9 mouse cellular contexts compared by ENCODE assay signal in genomic region chr11:79296167-79296566, GRCm38 (mm10). TPM values are rescaled to one million over a fixed set of nuclear protein-coding genes. Genes with fewer than 3 reads are reported as not detected.
DNase-seq lines count a peak whose midpoint lies in the region; ATAC-seq lines count a peak whose summit lies in the region.
"Had no signal": no experiment of that assay in that cellular context is flagged by ENCODE, and none has a peak within 500 bp of the region (broad histone marks: within the 10 kb centered on the region; RNA-seq: fewer than 3 reads in every experiment).

No protein-coding gene starts in this region.

- 44% methylated on average over 1 of the region's 1 CpGs for WGBS in heart, embryonic 11.5 days (ENCODE audit: insufficient replicate concordance)

- no peak overlapping the region for H3K4me2 ChIP-seq in heart, embryonic 11.5 days
- H3K4me2 ChIP-seq: limb, embryonic 12.5 days had no signal

- H3K9ac ChIP-seq in heart, embryonic 11.5 days (ENCODE audit: low read depth, low read length) = no peak overlapping the region
- H3K9ac ChIP-seq: limb, embryonic 12.5 days had no signal

- no peak overlapping the region for H3K4me3 ChIP-seq in heart, embryonic 11.5 days (ENCODE audit: low read depth, low read length)
- H3K4me3 ChIP-seq: limb, embryonic 12.5 days had no signal

- intact Hi-C loops in heart, postnatal 14 days (cut with DNase I) = loop anchor here (2.0 to 5.0 kb wide), 3 partner anchors 103 to 334 kb away; no protein-coding TSS in a partner anchor

- no peaks in the 10 kb centered on the region for H3K36me3 ChIP-seq in heart, embryonic 11.5 days (ENCODE audit: control insufficient read depth, insufficient read depth, low read length)
- H3K36me3 ChIP-seq: limb, embryonic 12.5 days had no signal

- peak; percentile 41 to 68 for DNase-seq in heart, postnatal 14 days
- DNase-seq in urinary bladder, postnatal 25 days (ENCODE audit: low spot score) = peak; percentile 33
- DNase-seq in urinary bladder, postnatal 10 days (ENCODE audit: low spot score) = no peak
- DNase-seq in cerebellum, adult 9-11 months = peak; percentile 21
- peak; percentile 74 for DNase-seq in kidney, postnatal 10 days

- no peaks in the 10 kb centered on the region for H3K27me3 ChIP-seq in heart, embryonic 11.5 days (ENCODE audit: control insufficient read depth, insufficient read depth, low read length)
- H3K27me3 ChIP-seq: limb, embryonic 12.5 days had no signal

- no peak for ATAC-seq in heart, embryonic 11.5 days (replicated peaks; ENCODE audit: insufficient number of reproducible peaks, low FRiP score, low TSS enrichment)
- peak; percentile 80 for ATAC-seq in monocyte, adult 5-6 weeks (replicated peaks; ENCODE audit: insufficient number of reproducible peaks, low FRiP score, low TSS enrichment, poor library complexity, severe bottlenecking)
- no peak for ATAC-seq in erythroid progenitor cell, adult 5-6 weeks (replicated peaks; ENCODE audit: low FRiP score, poor library complexity, severe bottlenecking)

- no peak overlapping the region for H3K27ac ChIP-seq in heart, embryonic 11.5 days (ENCODE audit: low read depth, low read length)
- H3K27ac ChIP-seq: limb, embryonic 12.5 days had no signal

- no peaks in the 10 kb centered on the region for H3K4me1 ChIP-seq in heart, embryonic 11.5 days (ENCODE audit: control insufficient read depth, insufficient read depth, low read length)

- H3K9me3 ChIP-seq in heart, embryonic 11.5 days (replicated peaks; ENCODE audit: control insufficient read depth, low read length) = no peaks in the 10 kb centered on the region
- H3K9me3 ChIP-seq: limb, embryonic 12.5 days had no signal

RNA-seq across cellular contexts. Expression of gene Gm9964, which starts 0.5 kb away (rescaled TPM):
- not detected for total RNA-seq in heart, postnatal 14 days (2021)
- polyA plus RNA-seq in heart, embryonic 11.5 days (2014; fragmentation: Nextera tagmentation; extraction: Ambion mirVana) = not detected in 2 replicates
- not detected in 3 replicates for total RNA-seq in monocyte, adult 5-6 weeks (2017)
- total RNA-seq in erythroid progenitor cell, adult 5-6 weeks (2015; ENCODE audit: low replicate concordance) = not detected in 2 replicates
- total RNA-seq in erythroid progenitor cell, adult 5-6 weeks (2017; ENCODE audit: low replicate concordance) = not detected in 2 replicates
- polyA plus RNA-seq: limb, embryonic 12.5 days had no signal

RNA-seq across cellular contexts. Expression of gene Wsb1, which starts 41.7 kb away (rescaled TPM):
- total RNA-seq in heart, postnatal 14 days (2021) = 10 to 100 TPM; 25.3 to 27.7 TPM
- 196 and 230 TPM in 2 replicates for polyA plus RNA-seq in heart, embryonic 11.5 days (2014; fragmentation: Nextera tagmentation; extraction: Ambion mirVana)
- 274 to 316 TPM (median 277 TPM) in 3 replicates for total RNA-seq in monocyte, adult 5-6 weeks (2017)
- 60.4 and 62.7 TPM in 2 replicates for total RNA-seq in erythroid progenitor cell, adult 5-6 weeks (2015; ENCODE audit: low replicate concordance)
- 29.4 and 45.1 TPM in 2 replicates for total RNA-seq in erythroid progenitor cell, adult 5-6 weeks (2017; ENCODE audit: low replicate concordance)

RNA-seq across cellular contexts. Expression of gene Nf1, which starts 43.3 kb away (rescaled TPM):
- 10 to 100 TPM; 30.9 to 31.6 TPM for total RNA-seq in heart, postnatal 14 days (2021)
- 6.1 and 9.6 TPM in 2 replicates for polyA plus RNA-seq in heart, embryonic 11.5 days (2014; fragmentation: Nextera tagmentation; extraction: Ambion mirVana)
- total RNA-seq in monocyte, adult 5-6 weeks (2017) = 13.7 to 20.7 TPM (median 16.1 TPM) in 3 replicates
- 6.3 and 9.7 TPM in 2 replicates for total RNA-seq in erythroid progenitor cell, adult 5-6 weeks (2015; ENCODE audit: low replicate concordance)
- 3.6 and 5.7 TPM in 2 replicates for total RNA-seq in erythroid progenitor cell, adult 5-6 weeks (2017; ENCODE audit: low replicate concordance)
